Mouse (Mus musculus): ENCODE data around the gene Casp4.

DNA sequence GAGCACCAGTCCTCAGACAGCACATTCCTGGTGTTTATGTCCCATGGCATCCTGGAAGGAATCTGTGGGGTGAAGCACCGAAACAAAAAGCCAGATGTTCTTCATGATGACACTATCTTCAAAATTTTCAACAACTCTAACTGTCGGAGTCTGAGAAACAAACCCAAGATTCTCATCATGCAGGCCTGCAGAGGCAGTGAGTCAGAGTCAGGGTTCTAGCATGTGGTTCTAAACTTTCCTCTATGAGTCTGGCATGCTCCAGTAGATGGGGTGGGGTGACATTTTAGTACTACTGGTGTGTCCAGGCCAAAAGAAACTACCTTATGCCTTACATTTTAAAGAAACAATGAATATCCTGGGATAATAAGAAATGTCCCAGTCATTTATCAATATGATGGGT is 45.0 kb downstream of the Casp4 start:
- TF ChIP-seq CTCF (IDR thresholded peaks at IDR 0.05) (no peak), EP300 (IDR thresholded peaks at IDR 0.05) (no peak)

Data from lung, postnatal 0 days (tissue).